Mouse (Mus musculus) forebrain, embryonic 11.5 days (tissue): ENCODE measurements around the gene Ndufaf8. TPM values are rescaled to one million over a fixed set of nuclear protein-coding genes. Genes with fewer than 3 reads are reported as not detected.
A peak's percentile ranks its signal among the peaks of the same experiment; 100 is the strongest.

Source experiments
- ATAC-seq: fragments of 200-750 bp; cut with Nextera tagmentation; replicated peaks from 2 replicates; pipeline ENCODE4 v1.8.0; 2017; ENCODE audit warnings: moderate TSS enrichment; ENCODE audit not compliant: low FRiP score
- DNase-seq: peaks from one replicate; pipeline ENCODE4 v3.0.0-alpha.2; 2017; ENCODE audit warnings: low spot score
- H3K27ac ChIP-seq: fragments of 300-500 bp; sonication (generic); 2 replicates; pipeline ENCODE4 v1.5.1; 2014; ENCODE audit warnings: low read depth, low read length
- H3K27me3 ChIP-seq: fragments of 300-500 bp; sonication (generic); 2 replicates; pipeline ENCODE4 v1.6.1; 2014; ENCODE audit warnings: mild to moderate bottlenecking, low read length, mixed read lengths; ENCODE audit not compliant: control insufficient read depth, insufficient read depth
- H3K36me3 ChIP-seq: fragments of 300-500 bp; sonication (generic); 2 replicates; pipeline ENCODE4 v1.6.1; 2014; ENCODE audit warnings: mild to moderate bottlenecking, low read length, moderate library complexity, mixed read lengths; ENCODE audit not compliant: control insufficient read depth, insufficient read depth
- H3K4me1 ChIP-seq: fragments of 300-500 bp; sonication (generic); replicated peaks from 2 replicates; pipeline ENCODE4 v1.6.1; 2014; ENCODE audit warnings: low read length, mixed read lengths; ENCODE audit not compliant: control insufficient read depth, insufficient read depth
- H3K4me2 ChIP-seq: fragments of 300-500 bp; sonication (generic); 2 replicates; pipeline ENCODE4 v1.6.1; 2014; ENCODE audit warnings: low read depth, mild to moderate bottlenecking, low read length, moderate library complexity, mixed read lengths; ENCODE audit not compliant: severe bottlenecking
- H3K4me3 ChIP-seq: fragments of 300-500 bp; sonication (generic); 2 replicates; pipeline ENCODE4 v1.5.1; 2014; ENCODE audit warnings: low read depth, low read length
- H3K9ac ChIP-seq: fragments of 300-500 bp; sonication (generic); 2 replicates; pipeline ENCODE4 v1.6.1; 2014; ENCODE audit warnings: low read length
- H3K9me3 ChIP-seq: fragments of 300-500 bp; sonication (generic); 2 replicates; pipeline ENCODE4 v1.6.1; 2016; ENCODE audit warnings: low read length, mixed read lengths; ENCODE audit not compliant: control insufficient read depth
- WGBS: fragments of 180-500 bp; shearing (Covaris S2); extraction: QIAGEN DNeasy Blood & Tissue Kit; methylation state at CpG from one replicate; pipeline ENCODE4 v1.1.7; 2014; 5-methylcytosine and 5-hydroxymethylcytosine counted together
- microRNA-seq: library from miRNA; unstranded; fragments of <30 nt; microRNA quantifications from one replicate; pipeline ENCODE4, GENCODE M21; 2016; ENCODE audit not compliant: insufficient number of aligned reads
- polyA plus RNA-seq: library from polyadenylated mRNA; unstranded; fragments of >200 nt; fragmentation: Nextera tagmentation; extraction: Ambion mirVana; gene quantifications from 2 replicates; pipeline ENCODE4 v1.2.1, GENCODE M21; 2014

Gene Ndufaf8
- polyA plus RNA-seq, 1 experiment from 2014 or later, result 65.2 TPM

DNA sequence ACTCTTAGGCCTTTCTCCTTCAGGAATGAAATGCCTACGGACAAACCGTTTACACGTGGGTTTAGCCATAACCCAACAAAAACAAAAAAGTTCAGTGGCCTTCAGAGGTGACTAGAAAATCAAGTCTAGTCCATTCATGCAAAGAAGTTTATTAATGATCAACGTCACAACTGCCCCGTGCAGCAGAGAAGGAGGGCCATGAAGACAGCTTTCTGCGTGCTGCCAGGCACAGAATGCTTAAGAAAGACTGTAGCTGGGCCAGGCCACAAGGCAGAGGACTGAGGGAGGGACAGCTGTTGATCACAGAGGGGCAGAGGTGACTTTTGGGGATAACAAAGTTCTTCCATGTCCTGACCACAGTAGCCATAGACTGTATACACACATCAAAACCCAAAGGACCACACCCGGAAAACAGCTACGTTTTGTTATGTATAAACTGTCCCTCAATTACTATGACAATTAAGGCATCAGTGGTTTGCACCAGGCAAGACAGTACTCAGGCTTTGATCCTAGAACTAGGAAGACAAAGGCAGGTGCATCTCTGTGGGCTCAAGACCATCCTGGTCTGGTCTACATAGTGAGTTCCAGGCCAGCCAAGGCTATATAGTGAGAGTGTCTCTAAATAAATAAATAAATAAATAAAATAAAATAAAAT is 49.6 kb downstream of the Ndufaf8 start:
- H3K4me3 ChIP-seq, result no peak overlapping the region
- no peak overlapping the region for H3K9ac ChIP-seq
- H3K36me3 ChIP-seq, result no peaks in the 10 kb centered on the region; the same call in 1 of the 2 replicates
- peaks cover 9% of the 10 kb centered on the region for H3K4me1 ChIP-seq
- no peaks in the 10 kb centered on the region for H3K9me3 ChIP-seq
- H3K4me2 ChIP-seq, result no peak overlapping the region
- no peaks in the 10 kb centered on the region for H3K27me3 ChIP-seq
- 95% methylated on average over 8 of the region's 8 CpGs for WGBS
- DNase-seq (no peak), ATAC-seq (no peak)
- H3K27ac ChIP-seq, result no peak overlapping the region

DNA sequence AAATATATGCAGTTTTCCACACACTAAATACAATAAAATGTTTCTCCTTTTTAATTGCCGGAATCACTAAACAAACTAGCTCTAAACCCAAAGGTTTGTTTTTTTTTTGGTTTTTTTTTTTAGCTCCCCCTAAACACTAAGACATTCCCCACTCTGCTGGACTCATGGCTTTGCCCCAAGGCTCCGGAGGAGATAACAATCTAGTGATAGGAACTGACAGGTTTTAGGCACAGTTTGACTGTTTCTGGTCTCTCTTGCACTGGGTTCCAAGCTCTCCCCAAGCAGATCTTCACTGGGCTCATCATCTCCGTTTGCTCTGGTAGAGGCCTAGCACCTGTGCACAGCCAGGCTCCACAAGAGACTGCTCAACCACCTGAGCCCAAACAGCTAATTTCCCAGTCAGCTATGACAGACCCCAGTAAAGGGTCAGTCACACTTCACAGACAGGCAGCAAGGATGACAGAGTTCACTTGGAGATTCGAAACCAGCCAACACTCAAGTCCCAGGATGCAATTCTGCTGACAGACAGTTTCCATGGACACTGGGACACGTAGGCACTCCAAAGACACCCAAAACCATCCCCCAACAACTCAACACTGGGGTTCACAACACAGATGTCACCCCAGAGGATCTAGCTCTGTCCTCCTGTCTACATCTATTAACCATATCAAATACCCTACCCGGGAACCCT is 50.9 kb downstream of the Ndufaf8 start:
- peak overlapping the region; percentile 87 for H3K4me2 ChIP-seq
- peaks cover 9% of the 10 kb centered on the region for H3K4me1 ChIP-seq
- no peak for DNase-seq
- ATAC-seq, result no peak
- H3K9me3 ChIP-seq, result no peaks in the 10 kb centered on the region
- peak overlapping the region; percentile 78; the same call in 1 of the 2 replicates for H3K9ac ChIP-seq
- no peak overlapping the region for H3K27ac ChIP-seq
- peak overlapping the region; percentile 93 for H3K4me3 ChIP-seq
- no peaks in the 10 kb centered on the region; the same call in 1 of the 2 replicates for H3K36me3 ChIP-seq
- no peaks in the 10 kb centered on the region for H3K27me3 ChIP-seq
- 56% methylated on average over 6 of the region's 6 CpGs for WGBS

Small RNA genes within 50 kb of the gene (microRNA-seq; reads per million reads assigned to microRNA genes)
- gene Gm25948, result not detected

Other genes with a start within 250 kb of the Ndufaf8 start
- gene Chmp6, start 185.5 kb upstream of the Ndufaf8 start, polyA plus RNA-seq, result 104 and 107 TPM in 2 replicates
- 10.4 and 12.1 TPM in 2 replicates for gene Baiap2, start 156.2 kb upstream of the Ndufaf8 start, polyA plus RNA-seq
- 2.8 and 3.5 TPM in 2 replicates for gene Aatk, start 51.8 kb upstream of the Ndufaf8 start, polyA plus RNA-seq
- 50.1 and 51.9 TPM in 2 replicates for gene Cep131, start 12.1 kb upstream of the Ndufaf8 start, polyA plus RNA-seq
- gene Tepsin, start 197 bp upstream of the Ndufaf8 start, polyA plus RNA-seq, result 22.0 and 24.8 TPM in 2 replicates
- 58.3 and 68.2 TPM in 2 replicates for gene Slc38a10, start 52.4 kb downstream of the Ndufaf8 start, polyA plus RNA-seq
- gene Bahcc1, start 134.0 kb downstream of the Ndufaf8 start, polyA plus RNA-seq, result 25.2 and 30.3 TPM in 2 replicates
- 2,808 and 3,088 TPM in 2 replicates for gene Actg1, start 249.6 kb downstream of the Ndufaf8 start, polyA plus RNA-seq